Mouse (Mus musculus): ENCODE results near the gene Gpr35. TPM values are rescaled to one million over a fixed set of nuclear protein-coding genes. Genes with fewer than 3 reads are reported as not detected.

Gpr35 gene
- total RNA-seq, 2 experiments from 2014 or later: 0.39 TPM; not detected in 1

DNA sequence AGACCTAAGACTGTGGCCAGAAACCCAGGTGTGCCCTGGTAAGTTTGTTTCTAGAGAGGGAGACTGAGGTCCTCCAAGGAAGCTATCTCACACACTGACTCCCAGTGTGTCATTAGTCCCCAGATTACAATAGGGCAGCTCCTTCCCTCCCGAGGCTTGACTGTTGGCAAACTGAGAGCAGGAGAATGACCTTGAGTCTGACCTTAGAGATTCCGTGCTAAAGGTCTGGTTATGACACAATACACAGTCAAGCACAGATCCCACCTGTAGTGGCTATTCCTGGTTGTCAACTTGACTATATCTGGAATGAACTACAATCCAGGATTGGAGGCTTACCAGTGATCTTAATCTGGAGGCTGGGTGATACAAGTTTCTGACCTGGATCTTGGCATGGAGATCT is 79.4 kb downstream of the Gpr35 start:
- DNase-seq: no peak
- intact Hi-C loops (cut with DNase I): no loop called here

DNA sequence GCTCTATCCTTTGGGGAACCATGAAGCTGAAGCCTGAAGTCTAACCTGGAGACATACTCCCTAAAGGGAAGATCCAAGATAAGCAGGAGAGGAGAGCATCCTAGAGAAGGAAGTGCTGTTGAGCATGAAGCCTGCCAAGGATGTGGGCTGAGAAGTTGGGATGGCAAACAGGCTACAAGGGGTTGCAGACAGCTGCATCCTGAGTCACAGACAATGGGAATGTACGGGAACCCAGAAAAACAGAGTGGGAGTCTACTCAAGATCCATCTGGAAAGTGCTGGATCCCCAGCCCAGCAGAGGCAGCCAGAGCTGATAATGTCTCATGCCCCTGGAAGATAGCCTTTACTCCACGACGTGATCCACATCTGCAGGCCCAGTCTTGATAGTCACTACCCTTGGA is 80.5 kb downstream of the Gpr35 start:
- no peak for DNase-seq
- intact Hi-C loops (cut with DNase I): no loop called here

DNA sequence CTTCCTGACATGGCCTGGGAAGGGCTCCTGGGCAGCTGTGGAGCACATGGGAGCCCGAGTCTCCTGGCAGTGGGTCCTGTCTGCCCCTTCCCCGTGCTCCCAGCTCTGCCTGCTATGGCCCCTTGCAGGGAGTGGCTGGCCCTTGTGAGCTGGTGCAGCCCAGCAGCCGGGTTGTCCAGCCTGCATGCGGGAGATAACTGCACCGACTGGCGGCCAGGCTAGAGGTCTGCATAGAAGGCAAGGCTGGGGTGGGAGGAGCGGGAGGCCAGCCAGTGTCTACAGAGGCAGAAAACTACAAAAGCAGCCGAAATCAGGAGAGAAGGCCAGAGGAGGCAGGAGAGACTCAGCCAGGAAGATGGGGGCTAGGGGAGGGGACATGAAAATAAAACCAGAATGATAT is 83.3 kb downstream of the Gpr35 start:
- intact Hi-C loops (cut with DNase I): no loop called here

DNA sequence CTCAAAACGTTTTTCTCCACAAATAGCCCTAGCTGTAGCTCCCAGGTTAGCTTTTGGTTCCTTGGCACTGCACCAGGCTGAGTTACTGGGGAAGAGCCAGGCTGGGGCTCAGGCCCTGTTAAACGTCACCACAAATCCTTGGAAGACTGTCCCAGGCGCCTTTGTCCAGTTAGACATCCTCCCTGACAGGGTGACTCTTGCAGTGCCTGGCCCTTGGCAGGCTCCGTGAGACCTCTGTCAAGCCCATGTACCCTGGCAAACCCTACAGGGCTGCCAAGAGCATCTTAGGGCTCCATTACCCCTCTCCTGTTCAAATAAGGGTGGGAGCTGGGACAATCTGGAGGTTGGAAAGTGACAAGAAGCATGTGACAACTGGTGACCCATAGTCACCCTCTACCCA is 85.3 kb downstream of the Gpr35 start:
- intact Hi-C loops (cut with DNase I): no loop called here
- DNase-seq: no peak

More for the DNA sequence above, 83.3 kb downstream of the Gpr35 start:
- no peak for DNase-seq

Other genes with a start within 250 kb of the Gpr35 start
- gene Gpc1, start 119.2 kb upstream of the Gpr35 start, total RNA-seq (2021): 100 to 1,000 TPM; 244 to 266 TPM
- gene Ankmy1, start 48.0 kb upstream of the Gpr35 start, total RNA-seq (2021): under 1 TPM; 0.10 to 0.18 TPM
- 10 to 100 TPM; 20.4 to 22.2 TPM for gene Dusp28, start 43.9 kb upstream of the Gpr35 start, total RNA-seq (2021)
- 10 to 100 TPM; 62.7 to 66.0 TPM for gene Rnpepl1, start 40.1 kb upstream of the Gpr35 start, total RNA-seq (2021)
- 1 to 10 TPM; 3.4 to 4.8 TPM for gene Capn10, start 16.5 kb upstream of the Gpr35 start, total RNA-seq (2021)
- not detected for gene Aqp12, start 55.5 kb downstream of the Gpr35 start, total RNA-seq (2021)
- gene Kif1a, start 151.1 kb downstream of the Gpr35 start, total RNA-seq (2021): 1 to 10 TPM in 1 of 2 experiments, under 1 TPM in 1; 0.64 to 1.6 TPM
- gene Agxt, start 184.4 kb downstream of the Gpr35 start, total RNA-seq (2021): under 1 TPM in 1 of 2 experiments, not detected in 1; 0.28 TPM
- gene 2310007B03Rik, start 210.1 kb downstream of the Gpr35 start, total RNA-seq (2021): not detected
- gene Crocc2, start 217.9 kb downstream of the Gpr35 start, total RNA-seq (2021): not detected